ENCODE assay signal across 12 mouse cellular contexts in the genomic region with DNA sequence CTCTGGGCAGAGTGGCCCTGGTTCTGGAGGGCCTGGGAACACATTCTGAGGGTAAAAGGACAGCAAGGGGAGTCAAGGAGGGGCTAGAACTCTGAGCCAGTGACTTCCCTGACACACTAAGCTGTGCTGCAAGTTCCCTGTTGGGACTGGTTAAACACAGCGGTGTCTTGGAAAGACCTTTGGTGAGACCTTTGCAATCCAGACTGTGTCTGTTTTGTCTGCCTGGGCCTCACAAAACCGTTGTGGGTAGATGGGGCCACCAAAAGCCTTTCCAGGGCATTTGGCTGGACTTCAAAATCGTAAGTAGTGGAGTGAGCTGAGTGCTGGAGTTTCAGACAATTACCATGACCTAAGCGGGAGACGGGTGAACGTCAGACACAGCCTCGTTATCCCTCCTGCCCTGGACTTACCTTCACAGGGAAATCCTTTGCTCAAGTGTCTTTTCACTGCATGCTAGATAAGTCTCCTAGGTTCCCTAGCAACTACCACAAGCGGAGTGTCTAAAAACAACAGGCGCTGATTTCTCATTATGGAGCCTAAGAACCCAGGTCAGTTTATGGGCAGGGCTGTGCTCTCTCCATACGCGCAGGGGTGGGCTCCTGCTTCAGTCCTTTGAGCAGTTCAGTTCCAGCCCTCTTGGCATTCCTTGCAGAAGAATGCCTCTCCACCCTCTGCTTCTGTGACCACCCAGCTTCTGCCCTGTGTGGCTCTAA.
DNase-seq lines count a peak whose midpoint lies in the region; ATAC-seq lines count a peak whose summit lies in the region.
"Had no signal": no experiment of that assay in that cellular context is flagged by ENCODE, and none has a peak within 500 bp of the region (broad histone marks: within the 10 kb centered on the region; RNA-seq: fewer than 3 reads in every experiment).

No protein-coding gene starts in this region.

- no peak overlapping the region for H3K27ac ChIP-seq in heart, embryonic 15.5 days
- peak overlapping the region; percentile 79 for H3K27ac ChIP-seq in forebrain, embryonic 10.5 days
- H3K27ac ChIP-seq in limb, embryonic 12.5 days: 0 out of 2 replicates have a peak overlapping the region, but pooled peaks have one; percentile 19
- H3K27ac ChIP-seq: embryonic facial prominence, embryonic 12.5 days had no signal

- no peak overlapping the region for H3K4me3 ChIP-seq in heart, embryonic 15.5 days
- no peak overlapping the region for H3K4me3 ChIP-seq in forebrain, embryonic 10.5 days
- no peak overlapping the region for H3K4me3 ChIP-seq in limb, embryonic 12.5 days (replicated peaks)
- H3K4me3 ChIP-seq: embryonic facial prominence, embryonic 12.5 days had no signal

- 32% methylated on average over 11 of the region's 11 CpGs for WGBS in heart, embryonic 15.5 days
- WGBS in forebrain, embryonic 10.5 days: 37% methylated on average over 11 of the region's 11 CpGs
- WGBS in limb, embryonic 12.5 days: 40% methylated on average over 11 of the region's 11 CpGs

- ATAC-seq in heart, embryonic 15.5 days (replicated peaks; ENCODE audit: insufficient number of reproducible peaks, insufficient read depth, low FRiP score, low read depth): no peak
- peak; percentile 42; the same call in 1 of the 2 replicates for ATAC-seq in limb, embryonic 12.5 days (ENCODE audit: insufficient number of reproducible peaks, insufficient read depth, low FRiP score, low TSS enrichment, low read depth)
- ATAC-seq in erythroid progenitor cell, adult 5-6 weeks (replicated peaks; ENCODE audit: low FRiP score, poor library complexity, severe bottlenecking): no peak

- DNase-seq in heart, adult 9 months (ENCODE audit: low spot score in 2 of 2): no peak
- peak; percentile 75 for DNase-seq in Muller cell, postnatal 12 days (ENCODE audit: inconsistent ontology term)
- peak; percentile 33 for DNase-seq in forebrain, embryonic 10.5 days (ENCODE audit: extremely low spot score, low spot score)
- no peak for DNase-seq in thymus, postnatal 25 days
- no peak for DNase-seq in left cerebral cortex, postnatal 10 days (ENCODE audit: extremely low spot score in 1 of 2, low spot score in 2 of 2)
- DNase-seq: adrenal gland, postnatal 14 days; right cerebral cortex, postnatal 25 days; thymus, postnatal 14 days had no signal

- no peaks in the 10 kb centered on the region for H3K9me3 ChIP-seq in heart, embryonic 15.5 days (replicated peaks)
- no peaks in the 10 kb centered on the region for H3K9me3 ChIP-seq in forebrain, embryonic 10.5 days
- no peaks in the 10 kb centered on the region for H3K9me3 ChIP-seq in limb, embryonic 12.5 days
- H3K9me3 ChIP-seq: embryonic facial prominence, embryonic 12.5 days had no signal

- peaks cover 3% of the 10 kb centered on the region; the same call in 1 of the 2 replicates for H3K27me3 ChIP-seq in heart, embryonic 15.5 days
- peaks cover 7% of the 10 kb centered on the region; the same call in 1 of the 2 replicates for H3K27me3 ChIP-seq in forebrain, embryonic 10.5 days (ENCODE audit: poor library complexity, severe bottlenecking)
- no peaks in the 10 kb centered on the region for H3K27me3 ChIP-seq in limb, embryonic 12.5 days
- H3K27me3 ChIP-seq: embryonic facial prominence, embryonic 12.5 days had no signal

- H3K4me1 ChIP-seq in heart, embryonic 15.5 days (replicated peaks): peaks cover 4% of the 10 kb centered on the region; the same call in 1 of the 2 replicates
- peaks cover 31% of the 10 kb centered on the region for H3K4me1 ChIP-seq in forebrain, embryonic 10.5 days
- peaks cover 19% of the 10 kb centered on the region for H3K4me1 ChIP-seq in limb, embryonic 12.5 days (replicated peaks)

- no peaks in the 10 kb centered on the region for H3K36me3 ChIP-seq in heart, embryonic 15.5 days
- H3K36me3 ChIP-seq in forebrain, embryonic 10.5 days (replicated peaks): no peaks in the 10 kb centered on the region
- H3K36me3 ChIP-seq in limb, embryonic 12.5 days: no peaks in the 10 kb centered on the region
- H3K36me3 ChIP-seq: embryonic facial prominence, embryonic 12.5 days had no signal

- peak overlapping the region; percentile 22 for H3K4me2 ChIP-seq in heart, embryonic 15.5 days
- no peak overlapping the region for H3K4me2 ChIP-seq in limb, embryonic 12.5 days
- H3K4me2 ChIP-seq: embryonic facial prominence, embryonic 12.5 days had no signal

- intact Hi-C loops in left cerebral cortex, postnatal 10 days (cut with DNase I): no loop called here

- H3K9ac ChIP-seq in heart, embryonic 15.5 days: no peak overlapping the region
- H3K9ac ChIP-seq in limb, embryonic 12.5 days (replicated peaks): no peak overlapping the region
- H3K9ac ChIP-seq: embryonic facial prominence, embryonic 12.5 days had no signal

Comparison
In these comparisons a context has a peak if more than half of its experiments do, and no peak if none do; other contexts are left out.
1. DNase-seq: peak in Muller cell, postnatal 12 days (single experiment) and forebrain, embryonic 10.5 days (single experiment); none in heart, adult 9 months (0 of 2), thymus, postnatal 25 days (single experiment) and left cerebral cortex, postnatal 10 days (0 of 2).